Comparison of ENCODE assay signal across 20 mouse cellular contexts in the genomic region with DNA sequence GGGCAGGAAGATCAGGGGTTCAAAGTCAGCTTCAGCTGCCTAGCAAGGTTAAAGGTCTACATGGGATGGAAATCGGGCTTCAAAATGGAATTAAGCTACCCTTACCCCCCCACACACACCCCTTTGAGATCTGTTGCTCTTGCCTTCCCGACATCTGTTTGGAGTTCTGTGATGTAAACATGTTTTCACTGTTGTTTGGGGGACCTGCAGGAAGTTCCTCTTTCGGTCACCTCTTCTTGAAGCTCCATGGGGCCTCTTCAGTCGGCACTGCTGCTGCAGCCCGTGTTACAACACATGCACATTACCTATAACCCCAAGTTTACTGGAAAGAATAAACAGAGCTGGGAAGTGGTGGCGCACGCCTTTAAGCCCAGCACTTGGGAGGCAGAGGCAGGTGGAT. TPM values are rescaled to one million over a fixed set of nuclear protein-coding genes. Genes with fewer than 3 reads are reported as not detected.
DNase-seq lines count a peak whose midpoint lies in the region; TF ChIP-seq lines count a peak whose summit lies in the region.
"Had no signal": no experiment of that assay in that cellular context is flagged by ENCODE, and none has a peak within 500 bp of the region (broad histone marks: within the 10 kb centered on the region; RNA-seq: fewer than 3 reads in every experiment).

No protein-coding gene starts in this region.

- peak; percentile 48 to 57 for DNase-seq in spleen, postnatal 36 days (ENCODE audit: low spot score in 2 of 2)
- no peak for DNase-seq in spleen, adult 12 weeks (ENCODE audit: low spot score)
- peak; percentile 60 for DNase-seq in MEL (ENCODE audit: low read depth, low spot score)
- DNase-seq in adipocyte (ENCODE audit: low spot score): no peak
- no peak for DNase-seq in urinary bladder, postnatal 4 days (ENCODE audit: low spot score in 2 of 2)
- DNase-seq: adrenal gland, postnatal 10 days; forebrain, postnatal 0 days; heart, postnatal 14 days; heart, postnatal 4 days had no signal

- no peaks in the 10 kb centered on the region for H3K9me3 ChIP-seq in MEL (replicated peaks; ENCODE audit: insufficient read depth, low read length)
- H3K9me3 ChIP-seq: embryonic facial prominence, embryonic 12.5 days; embryonic facial prominence, embryonic 15.5 days; G1E; heart, embryonic 10.5 days; heart, embryonic 13.5 days had no signal

- no peak for TF ChIP-seq RAD21 in MEL (IDR thresholded peaks at IDR 0.05; ENCODE audit: low read depth, low read length)

- no peaks in the 10 kb centered on the region for H3K27me3 ChIP-seq in MEL (ENCODE audit: control insufficient read depth in 1 of 2, insufficient read depth in 2 of 2, low read length in 2 of 2)
- H3K27me3 ChIP-seq in small intestine, adult 2 months (ENCODE audit: control insufficient read depth, insufficient read depth, low read length): no peaks in the 10 kb centered on the region
- H3K27me3 ChIP-seq: CH12.LX; embryonic facial prominence, embryonic 12.5 days; embryonic facial prominence, embryonic 15.5 days; heart, embryonic 13.5 days had no signal

- no peak for TF ChIP-seq EP300 in MEL (IDR thresholded peaks at IDR 0.05; ENCODE audit: low read depth in 1 of 2, low read length in 2 of 2)

- H3K79me2 ChIP-seq in MEL (ENCODE audit: control insufficient read depth, insufficient read depth, low read length, poor library complexity): peaks cover 3% of the 10 kb centered on the region; the same call in 1 of the 2 replicates

- no peak overlapping the region for H3K4me3 ChIP-seq in MEL (ENCODE audit: control insufficient read depth in 1 of 2, insufficient read depth in 1 of 2, low read depth in 2 of 2, low read length in 2 of 2)
- no peak overlapping the region for H3K4me3 ChIP-seq in small intestine, adult 2 months (ENCODE audit: low read depth, low read length)
- H3K4me3 ChIP-seq: embryonic facial prominence, embryonic 12.5 days; embryonic facial prominence, embryonic 15.5 days; gastrocnemius, adult 2 months; heart, adult 2 months; heart, embryonic 10.5 days; heart, embryonic 13.5 days had no signal

- TF ChIP-seq POLR2A in MEL (IDR thresholded peaks at IDR 0.05; ENCODE audit: control insufficient read depth in 1 of 2, insufficient read depth in 1 of 2, low read depth in 1 of 2, low read length in 2 of 2, poor library complexity in 1 of 2): no peak
- no peak for TF ChIP-seq POLR2A in small intestine, adult 2 months (IDR thresholded peaks at IDR 0.05; ENCODE audit: low read depth, low read length)

- peaks cover 0 to 19% of the 10 kb centered on the region in 2 experiments; a peak in 2 of 4 replicates for H3K36me3 ChIP-seq in MEL (ENCODE audit: control insufficient read depth in 1 of 2, insufficient read depth in 2 of 2, low read length in 2 of 2)
- H3K36me3 ChIP-seq in small intestine, adult 2 months (ENCODE audit: control insufficient read depth, insufficient read depth, low read length): no peaks in the 10 kb centered on the region
- H3K36me3 ChIP-seq: embryonic facial prominence, embryonic 12.5 days; embryonic facial prominence, embryonic 15.5 days; G1E; heart, embryonic 10.5 days; heart, embryonic 13.5 days had no signal

- peaks cover 2 to 16% of the 10 kb centered on the region in 2 experiments; a peak in 3 of 4 replicates for H3K4me1 ChIP-seq in MEL (ENCODE audit: control insufficient read depth in 1 of 2, insufficient read depth in 2 of 2, low read length in 2 of 2)
- peaks cover 19% of the 10 kb centered on the region for H3K4me1 ChIP-seq in small intestine, adult 2 months (ENCODE audit: control insufficient read depth, insufficient read depth, insufficient read length, low read length)

- TF ChIP-seq CTCF in MEL (IDR thresholded peaks at IDR 0.05 in 2 of 3, conservative IDR thresholded peaks at IDR 0.05 in 1 of 3; ENCODE audit: control insufficient read depth in 1 of 3, insufficient read depth in 1 of 3, low read depth in 2 of 3, low read length in 3 of 3, poor library complexity in 1 of 3, severe bottlenecking in 1 of 3): no peak
- TF ChIP-seq CTCF in small intestine, adult 2 months (IDR thresholded peaks at IDR 0.05; ENCODE audit: extremely low read depth, insufficient read length, insufficient replicate concordance, low read depth, low read length): no peak

- 73% methylated on average over 7 of the region's 7 CpGs for WGBS in small intestine, adult 2 months

- H3K9ac ChIP-seq in MEL (ENCODE audit: control insufficient read depth, low read depth, low read length, poor library complexity, severe bottlenecking): no peak overlapping the region; the same call in 1 of the 2 replicates
- H3K9ac ChIP-seq: embryonic facial prominence, embryonic 12.5 days; embryonic facial prominence, embryonic 15.5 days; forebrain, postnatal 0 days; heart, embryonic 13.5 days; hindbrain, embryonic 14.5 days had no signal

- no peak overlapping the region for H3K27ac ChIP-seq in MEL (ENCODE audit: control insufficient read depth, low read depth, low read length)
- peak overlapping the region; percentile 18; the same call in 1 of the 2 replicates for H3K27ac ChIP-seq in small intestine, adult 2 months (ENCODE audit: insufficient read depth, low read depth, low read length)
- H3K27ac ChIP-seq: embryonic facial prominence, embryonic 12.5 days; embryonic facial prominence, embryonic 15.5 days; gastrocnemius, adult 2 months; heart, adult 2 months; heart, embryonic 10.5 days; heart, embryonic 13.5 days; hindbrain, embryonic 14.5 days; hindbrain, postnatal 0 days had no signal

TF ChIP-seq in MEL, 35 proteins besides CTCF, POLR2A, EP300 and RAD21:
- TF ChIP-seq E2F4 (IDR thresholded peaks at IDR 0.05; ENCODE audit: borderline replicate concordance, low read depth, low read length) (no peak), NELFE (IDR thresholded peaks at IDR 0.05; ENCODE audit: low read depth, low read length) (no peak), TAL1 (IDR thresholded peaks at IDR 0.05; ENCODE audit: low read length) (no peak)

RNA-seq across cellular contexts. Expression of gene Tctn1, which starts 2.9 kb away (rescaled TPM):
- total RNA-seq in MEL (2012; rRNA removed): 2.5 and 3.8 TPM in 2 replicates
- 1 to 10 TPM in 1 of 2 experiments, not detected in 1; 6.0 TPM for polyA plus RNA-seq in MEL (2012; ENCODE audit: insufficient read depth in 1 of 2, insufficient read length in 2 of 2, low read depth in 1 of 2, low replicate concordance in 2 of 2, missing spikeins in 1 of 2)
- polyA plus RNA-seq in small intestine, adult 2 months (2012; rRNA removed): 5.8 and 12.5 TPM in 2 replicates

RNA-seq across cellular contexts. Expression of gene Pptc7, which starts 17.0 kb away (rescaled TPM):
- 16.0 and 17.3 TPM in 2 replicates for total RNA-seq in MEL (2012; rRNA removed)
- polyA plus RNA-seq in MEL (2012; ENCODE audit: insufficient read depth in 1 of 2, insufficient read length in 2 of 2, low read depth in 1 of 2, low replicate concordance in 2 of 2, missing spikeins in 1 of 2): 10 to 100 TPM in 1 of 2 experiments, not detected in 1; 22.3 TPM
- polyA plus RNA-seq in small intestine, adult 2 months (2012; rRNA removed): 12.5 and 20.1 TPM in 2 replicates

Comparison
In these comparisons a context has a peak if more than half of its experiments do, and no peak if none do; other contexts are left out.
1. DNase-seq: peak in spleen, postnatal 36 days (2 of 2) and MEL (single experiment); none in spleen, adult 12 weeks (single experiment), adipocyte (single experiment) and urinary bladder, postnatal 4 days (0 of 2).